Mouse (Mus musculus) retina, postnatal 7 days (tissue): Measurements from ENCODE around the gene Ros1.

Source experiments
- DNase-seq: peaks from one replicate; pipeline ENCODE4 v3.0.0-alpha.2; 2012; ENCODE audit warnings: low read depth, low spot score

Gene Ros1

GRCm38 (mm10) chr10:52022413-52023212 is 172.4 kb downstream of the Ros1 start, which contains the start of gene Vgll2:
Vgll2 (plus strand) TSS chr10:52022502.
- peak; percentile 29 for DNase-seq

- no peak for DNase-seq
Measured at GRCm38 (mm10) chr10:52021736-52022394, 173.2 kb downstream of the Ros1 start.

DNA sequence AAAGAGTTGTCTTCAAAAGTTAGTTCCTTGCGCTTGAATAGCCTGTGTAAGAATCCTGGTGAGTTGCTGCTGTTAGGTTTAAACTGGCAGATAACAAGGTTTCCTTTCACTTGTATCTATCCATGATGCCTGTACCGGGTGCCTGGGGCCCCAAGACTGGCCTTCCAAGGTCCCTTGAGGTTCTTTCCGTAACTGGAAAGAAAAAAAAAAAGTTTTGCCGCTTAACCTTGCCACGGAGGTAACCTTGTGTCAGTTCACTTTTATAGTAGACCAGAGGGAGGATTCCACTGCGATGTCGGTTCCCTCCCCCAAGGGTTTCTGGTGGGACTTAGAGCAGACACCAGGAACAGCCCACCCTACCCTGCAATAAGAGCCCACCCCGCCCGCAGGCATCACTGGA is 173.8 kb downstream of the Ros1 start:
- no peak for DNase-seq

DNA sequence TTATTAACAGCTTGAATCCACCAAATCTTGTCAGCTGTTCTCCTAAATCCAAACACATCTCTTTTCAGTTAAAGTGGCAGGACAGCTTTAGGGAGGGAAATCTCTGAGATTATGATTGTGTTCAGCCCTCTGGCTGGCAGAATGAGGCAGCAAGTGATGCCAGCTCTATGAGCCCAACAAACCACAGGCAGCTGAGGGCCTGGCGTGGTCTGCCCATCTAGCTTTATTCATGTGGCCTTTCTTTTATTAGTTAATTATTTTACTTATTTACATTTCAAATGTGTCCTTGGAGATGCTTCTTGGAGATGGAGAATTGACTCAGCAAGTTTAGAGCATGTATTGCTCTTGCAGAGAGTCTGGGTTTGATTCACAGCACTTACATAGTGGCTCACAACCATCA is 176.6 kb downstream of the Ros1 start:
- no peak for DNase-seq
